Mouse (Mus musculus) liver, embryonic 12.5 days (tissue): ENCODE measurements around the gene Mslnl. TPM values are rescaled to one million over a fixed set of nuclear protein-coding genes. Genes with fewer than 3 reads are reported as not detected.

ENCODE experiments used
- ATAC-seq: fragments of 200-750 bp; cut with Nextera tagmentation; 2 replicates; pipeline ENCODE4 v1.8.0; 2017; ENCODE audit warnings: moderate number of reproducible peaks, mild to moderate bottlenecking, moderate library complexity
- H3K27ac ChIP-seq: fragments of 300-500 bp; sonication (generic); 2 replicates; pipeline ENCODE4 v1.5.1; 2016; ENCODE audit warnings: mild to moderate bottlenecking
- H3K27me3 ChIP-seq: fragments of 300-500 bp; sonication (generic); replicated peaks from 2 replicates; pipeline ENCODE4 v1.6.1; 2016; ENCODE audit warnings: mild to moderate bottlenecking, moderate library complexity
- H3K36me3 ChIP-seq: fragments of 300-500 bp; sonication (generic); 2 replicates; pipeline ENCODE4 v1.6.1; 2016; ENCODE audit warnings: mild to moderate bottlenecking, moderate library complexity
- H3K4me1 ChIP-seq: fragments of 300-500 bp; sonication (generic); 2 replicates; pipeline ENCODE4 v1.6.1; 2016
- H3K4me2 ChIP-seq: fragments of 300-500 bp; sonication (generic); 2 replicates; pipeline ENCODE4 v1.6.1; 2016; ENCODE audit warnings: mild to moderate bottlenecking, moderate library complexity
- H3K4me3 ChIP-seq: fragments of 300-500 bp; sonication (generic); 2 replicates; pipeline ENCODE4 v1.5.1; 2016; ENCODE audit warnings: mild to moderate bottlenecking, moderate library complexity
- H3K9ac ChIP-seq: fragments of 300-500 bp; sonication (generic); 2 replicates; pipeline ENCODE4 v1.6.1; 2016; ENCODE audit warnings: mild to moderate bottlenecking, moderate library complexity
- H3K9me3 ChIP-seq: fragments of 300-500 bp; sonication (generic); replicated peaks from 2 replicates; pipeline ENCODE4 v1.6.1; 2016; ENCODE audit warnings: mild to moderate bottlenecking, moderate library complexity
- WGBS: fragments of 180-500 bp; shearing (Covaris S2); methylation state at CpG from one replicate; pipeline ENCODE4 v1.1.7; 2016; ENCODE audit not compliant: insufficient replicate concordance; 5-methylcytosine and 5-hydroxymethylcytosine counted together
- polyA plus RNA-seq: library from polyadenylated mRNA; unstranded; fragments of >200 nt; fragmentation: Nextera tagmentation; extraction: Ambion mirVana; gene quantifications from 2 replicates; pipeline ENCODE4 v1.2.1, GENCODE M21; 2016

Mslnl gene
- polyA plus RNA-seq, 1 experiment from 2014 or later: not detected

DNA sequence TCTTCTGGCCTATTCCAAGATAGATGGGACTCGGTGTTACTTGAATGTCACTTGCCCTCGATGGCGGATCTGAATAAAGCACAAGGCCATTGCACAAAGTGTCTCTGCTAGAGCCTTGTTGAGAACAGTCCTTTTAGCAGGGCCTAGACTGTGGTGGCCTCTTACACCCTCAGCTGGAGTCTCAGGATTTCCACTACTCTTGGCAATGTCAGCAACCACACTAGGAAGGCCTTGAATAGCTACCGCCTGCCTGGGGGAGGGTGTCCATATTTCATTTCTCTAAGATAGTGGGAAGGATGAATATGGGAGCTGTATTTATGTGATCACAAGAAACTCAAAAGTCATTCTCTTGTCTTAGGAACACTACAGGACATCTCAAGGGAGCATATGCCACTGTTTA is 12.4 kb downstream of the Mslnl start:
- 75% methylated on average over 4 of the region's 4 CpGs for WGBS
- no peak overlapping the region for H3K4me3 ChIP-seq
- H3K9me3 ChIP-seq: no peaks in the 10 kb centered on the region
- no peak overlapping the region for H3K9ac ChIP-seq
- no peak overlapping the region for H3K27ac ChIP-seq
- no peak overlapping the region for H3K4me2 ChIP-seq
- peaks cover 20% of the 10 kb centered on the region; the same call in 1 of the 2 replicates for H3K27me3 ChIP-seq
- no peak for ATAC-seq
- no peaks in the 10 kb centered on the region for H3K36me3 ChIP-seq
- H3K4me1 ChIP-seq: no peaks in the 10 kb centered on the region

DNA sequence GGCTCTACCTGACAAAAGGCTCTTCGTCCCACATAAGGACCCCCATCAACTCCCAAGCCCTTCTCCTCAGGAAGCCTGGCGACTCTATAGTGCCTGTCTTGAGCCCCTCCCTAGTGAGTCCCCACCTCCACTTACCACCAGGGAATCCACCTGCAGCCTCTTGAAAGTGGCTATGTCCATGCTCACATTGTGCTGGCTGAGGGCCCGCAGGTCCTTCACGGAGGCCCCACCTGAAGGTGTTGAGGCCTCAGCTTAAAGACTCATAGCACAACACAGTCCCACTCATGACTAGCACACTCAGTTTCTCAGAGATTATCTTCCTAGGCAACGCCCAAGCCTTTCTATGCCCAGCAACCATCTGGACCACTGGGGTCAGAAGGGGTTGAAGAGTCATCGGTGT is 13.5 kb downstream of the Mslnl start:
- H3K9ac ChIP-seq: no peak overlapping the region
- peaks cover 21% of the 10 kb centered on the region; the same call in 1 of the 2 replicates for H3K27me3 ChIP-seq
- H3K4me2 ChIP-seq: no peak overlapping the region
- no peaks in the 10 kb centered on the region for H3K36me3 ChIP-seq
- no peaks in the 10 kb centered on the region for H3K9me3 ChIP-seq
- no peaks in the 10 kb centered on the region for H3K4me1 ChIP-seq
- ATAC-seq: no peak
- no peak overlapping the region for H3K27ac ChIP-seq
- H3K4me3 ChIP-seq: no peak overlapping the region
- 61% methylated on average over 6 of the region's 6 CpGs for WGBS

DNA sequence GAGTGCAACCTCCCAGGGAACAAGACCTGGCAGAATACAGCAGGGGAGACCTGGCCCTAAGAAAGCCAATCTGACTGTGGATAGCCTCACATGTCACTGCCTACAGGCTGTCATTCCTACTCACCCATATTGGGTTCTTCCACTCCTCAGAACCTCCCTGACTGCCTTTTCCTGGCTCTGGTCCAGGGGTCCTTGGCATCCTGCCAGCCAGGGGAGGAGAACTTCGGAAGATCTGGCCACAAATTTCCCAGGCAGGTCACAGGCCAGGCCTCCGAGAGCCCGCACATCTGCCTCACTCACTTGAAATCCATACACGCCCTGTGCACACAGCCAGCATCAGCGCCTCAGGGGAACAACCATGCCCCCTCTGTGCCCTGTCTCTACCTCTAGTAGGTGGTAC is 15.6 kb downstream of the Mslnl start:
- 55% methylated on average over 5 of the region's 5 CpGs for WGBS
- H3K9ac ChIP-seq: no peak overlapping the region
- H3K27ac ChIP-seq: no peak overlapping the region
- H3K4me1 ChIP-seq: no peaks in the 10 kb centered on the region
- peaks cover 9% of the 10 kb centered on the region; the same call in 1 of the 2 replicates for H3K27me3 ChIP-seq
- H3K4me3 ChIP-seq: no peak overlapping the region
- H3K36me3 ChIP-seq: no peaks in the 10 kb centered on the region
- no peaks in the 10 kb centered on the region for H3K9me3 ChIP-seq
- no peak overlapping the region for H3K4me2 ChIP-seq
- no peak for ATAC-seq

DNA sequence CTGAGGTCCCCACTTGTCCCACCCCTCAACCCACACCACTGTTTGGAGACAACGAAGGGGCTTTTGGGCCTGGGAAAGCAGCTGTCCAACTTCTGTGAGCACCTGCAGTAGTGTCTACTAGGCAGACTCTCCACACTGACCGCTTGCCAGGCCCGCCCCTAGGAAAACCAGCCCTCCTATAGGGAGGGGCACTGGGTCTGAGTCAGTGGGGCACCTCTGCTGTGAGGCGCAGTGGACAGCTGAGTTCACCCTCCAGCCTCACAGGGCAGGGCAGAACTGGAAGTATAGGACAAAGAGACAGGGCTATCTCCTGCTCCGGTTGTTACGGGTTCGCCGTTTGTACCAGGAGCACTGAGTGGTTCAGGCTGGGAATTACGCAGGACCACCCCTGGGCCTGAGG is 18.4 kb downstream of the Mslnl start, which contains the start of gene Msln:
Gene Msln (minus strand): TSS at position 138 of the 400 bp plus-strand sequence.
- H3K4me2 ChIP-seq: no peak within 1 kb of the TSS
- no peaks in the 10 kb centered on the region for H3K9me3 ChIP-seq
- no peak within 1 kb of the TSS for H3K9ac ChIP-seq
- no peak within 1 kb of the TSS for H3K4me3 ChIP-seq
- peaks cover 14% of the 10 kb centered on the region; the same call in 1 of the 2 replicates for H3K27me3 ChIP-seq
- no peaks in the 10 kb centered on the region for H3K36me3 ChIP-seq
- 71% methylated on average over 9 of the region's 9 CpGs for WGBS
- ATAC-seq: no peak
- no peak within 1 kb of the TSS for H3K27ac ChIP-seq
- H3K4me1 ChIP-seq: no peaks in the 10 kb centered on the region

DNA sequence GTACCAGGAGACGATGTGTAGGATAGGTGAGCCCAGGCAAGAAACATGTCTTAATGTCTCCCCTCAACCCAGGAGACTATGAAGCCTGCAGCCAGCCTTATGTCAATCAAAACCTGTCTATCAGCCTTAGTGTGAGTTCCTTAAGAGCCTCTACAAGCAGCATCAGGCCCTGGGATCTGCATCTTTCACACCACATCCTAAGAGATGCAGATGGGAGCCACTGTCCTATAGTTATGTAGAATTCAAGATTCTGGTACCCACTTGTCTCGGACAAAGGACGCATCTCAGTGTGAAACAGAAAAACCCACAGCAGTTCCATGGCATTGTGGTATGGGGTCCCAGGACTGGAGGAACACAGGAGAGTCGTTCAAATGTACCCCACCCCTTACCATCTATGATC is 19.2 kb downstream of the Mslnl start:
- H3K27me3 ChIP-seq: peaks cover 17% of the 10 kb centered on the region; the same call in 1 of the 2 replicates
- H3K9me3 ChIP-seq: no peaks in the 10 kb centered on the region
- ATAC-seq: no peak
- no peaks in the 10 kb centered on the region for H3K36me3 ChIP-seq
- no peak overlapping the region for H3K4me2 ChIP-seq
- no peak overlapping the region for H3K4me3 ChIP-seq
- H3K27ac ChIP-seq: no peak overlapping the region
- 69% methylated on average over 4 of the region's 4 CpGs for WGBS
- H3K9ac ChIP-seq: no peak overlapping the region
- H3K4me1 ChIP-seq: no peaks in the 10 kb centered on the region

DNA sequence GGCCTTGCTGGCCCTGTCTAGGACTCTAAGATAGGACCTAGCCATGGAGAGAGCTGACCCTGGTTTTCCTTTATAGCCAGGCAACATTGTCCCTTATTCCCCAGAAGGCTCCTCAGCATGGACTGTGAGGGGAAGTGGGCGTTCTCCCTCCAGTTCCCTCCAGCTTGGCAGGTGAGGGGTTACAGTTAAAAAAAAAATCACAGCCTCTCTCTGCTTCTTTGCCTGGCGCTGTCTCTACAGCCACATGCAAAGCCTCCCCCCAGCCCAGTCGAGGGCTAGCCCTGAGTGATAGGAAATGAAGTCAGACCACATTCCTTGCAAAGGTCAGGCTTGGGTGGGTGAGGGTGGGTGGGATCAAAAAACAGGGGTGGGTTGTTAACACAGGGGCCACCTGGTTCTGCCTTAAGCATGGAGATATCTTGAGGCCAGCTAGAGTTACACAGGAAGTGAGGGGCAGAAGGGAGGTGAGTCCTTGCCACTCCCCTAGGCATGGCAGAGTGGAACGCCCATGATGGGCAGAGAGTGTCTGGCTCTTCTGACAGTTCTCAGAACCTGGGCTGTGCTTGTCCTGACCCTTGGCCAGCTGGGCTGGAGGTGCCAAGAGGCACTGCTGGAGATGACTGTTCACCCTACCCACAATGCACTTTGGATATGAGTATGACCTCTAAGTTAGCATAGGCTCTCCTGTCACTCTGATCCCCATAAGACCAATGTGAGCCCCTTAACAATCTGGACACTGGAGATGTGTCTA is 20.0 kb downstream of the Mslnl start:
- Histone ChIP-seq H3K9me3 (no peaks in the 10 kb centered on the region), H3K36me3 (no peaks in the 10 kb centered on the region), H3K9ac (no peak overlapping the region), H3K4me2 (no peak overlapping the region), H3K27ac (no peak overlapping the region), H3K27me3 (peaks cover 18% of the 10 kb centered on the region; the same call in 1 of the 2 replicates), H3K4me3 (no peak overlapping the region), H3K4me1 (no peaks in the 10 kb centered on the region)
- no peak for ATAC-seq
- 39% methylated on average over 4 of the region's 4 CpGs for WGBS

DNA sequence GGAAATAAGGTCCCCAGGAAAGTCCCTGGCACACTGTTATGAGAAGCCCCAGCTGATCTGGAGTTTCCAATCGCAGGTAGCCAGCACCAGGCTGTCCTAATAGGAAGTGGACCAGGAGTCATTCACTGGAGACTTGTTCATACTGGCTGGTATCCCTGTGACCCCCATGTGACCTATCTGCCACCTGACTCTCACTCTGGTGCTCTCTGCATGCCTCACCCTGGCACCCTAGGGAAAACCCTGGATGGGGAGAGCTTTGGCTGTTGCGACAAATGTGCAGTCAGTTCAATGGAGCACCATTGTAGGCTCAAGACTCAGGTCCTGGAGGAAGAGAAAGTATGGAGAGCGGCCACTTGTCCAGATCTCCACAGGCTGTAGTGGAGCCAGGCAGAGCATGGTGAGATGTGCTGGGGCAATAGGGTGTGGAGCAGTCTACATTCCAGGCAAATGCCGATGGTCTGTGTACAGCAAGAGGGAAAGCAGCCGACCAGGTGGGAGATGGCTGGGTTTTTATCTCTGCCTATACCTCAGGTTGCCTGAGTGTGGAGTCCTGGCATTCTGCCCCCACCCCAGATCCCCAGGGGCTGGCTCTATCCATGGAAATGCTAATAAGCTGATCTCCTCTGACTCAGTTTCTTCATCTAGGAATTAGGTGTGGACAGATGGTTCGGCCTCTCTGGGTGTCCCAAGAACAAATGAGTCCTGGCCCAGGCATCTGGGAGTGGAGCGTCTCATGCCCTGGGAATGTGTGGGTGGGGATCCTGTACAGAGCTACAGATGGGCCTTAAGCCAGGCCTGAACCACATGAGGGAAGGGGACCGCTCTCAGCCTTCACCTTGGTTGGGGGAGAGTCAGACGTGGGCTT is 20.8 kb downstream of the Mslnl start:
- H3K4me2 ChIP-seq: no peak overlapping the region
- peaks cover 18% of the 10 kb centered on the region; the same call in 1 of the 2 replicates for H3K27me3 ChIP-seq
- H3K9ac ChIP-seq: no peak overlapping the region
- no peak overlapping the region for H3K4me3 ChIP-seq
- WGBS: 64% methylated on average over 9 of the region's 9 CpGs
- H3K9me3 ChIP-seq: no peaks in the 10 kb centered on the region
- no peak for ATAC-seq
- H3K4me1 ChIP-seq: no peaks in the 10 kb centered on the region
- H3K36me3 ChIP-seq: no peaks in the 10 kb centered on the region
- no peak overlapping the region for H3K27ac ChIP-seq

DNA sequence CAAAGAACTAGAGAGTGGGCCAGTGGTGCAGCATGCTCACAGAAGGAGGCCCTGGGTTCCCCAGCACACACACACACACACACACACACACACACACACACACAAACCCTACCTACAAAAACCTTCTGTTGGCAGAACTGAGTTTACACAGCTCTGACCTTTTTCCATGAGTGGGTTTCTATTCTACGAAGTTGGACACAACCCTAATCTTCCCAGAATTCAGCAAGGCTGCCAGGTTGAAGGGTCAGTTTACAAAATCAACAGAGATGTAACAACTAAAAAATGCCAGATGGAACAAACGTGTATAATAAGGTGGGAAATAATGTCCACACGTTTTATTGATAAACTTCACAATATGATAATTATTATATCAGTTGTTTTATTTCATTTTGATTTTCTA is 21.8 kb downstream of the Mslnl start:
- Histone ChIP-seq H3K4me3 (no peak overlapping the region), H3K4me2 (no peak overlapping the region), H3K4me1 (no peaks in the 10 kb centered on the region), H3K36me3 (no peaks in the 10 kb centered on the region), H3K9ac (no peak overlapping the region), H3K27me3 (peaks cover 16% of the 10 kb centered on the region; the same call in 1 of the 2 replicates), H3K9me3 (no peaks in the 10 kb centered on the region), H3K27ac (no peak overlapping the region)
- no peak for ATAC-seq
- WGBS: 43% methylated on average over 3 of the region's 3 CpGs

DNA sequence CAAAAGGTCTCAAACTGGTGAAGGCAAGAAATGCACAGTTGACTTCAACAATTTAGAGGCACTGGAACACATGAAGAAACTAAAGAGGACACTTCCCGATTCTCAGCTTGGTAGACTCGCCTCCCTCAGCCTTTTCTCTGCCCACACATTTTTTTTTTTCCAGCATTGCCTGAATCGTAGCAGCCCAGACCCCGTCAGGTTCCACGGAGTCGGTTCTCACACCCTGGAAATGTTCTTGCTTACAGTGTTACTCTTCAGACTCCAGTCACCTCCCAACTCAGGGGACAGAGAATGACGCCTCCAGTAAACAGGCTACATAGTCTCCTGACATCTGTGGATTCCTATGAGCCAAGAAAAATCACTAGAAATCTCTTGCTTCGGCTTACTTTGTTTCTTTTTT is 24.3 kb downstream of the Mslnl start:
- Histone ChIP-seq H3K4me3 (no peak overlapping the region), H3K9me3 (no peaks in the 10 kb centered on the region), H3K4me2 (no peak overlapping the region), H3K9ac (no peak overlapping the region), H3K4me1 (no peaks in the 10 kb centered on the region), H3K36me3 (no peaks in the 10 kb centered on the region), H3K27ac (no peak overlapping the region), H3K27me3 (peaks cover 9% of the 10 kb centered on the region; the same call in 1 of the 2 replicates)
- no peak for ATAC-seq
- WGBS: 52% methylated on average over 8 of the region's 8 CpGs

DNA sequence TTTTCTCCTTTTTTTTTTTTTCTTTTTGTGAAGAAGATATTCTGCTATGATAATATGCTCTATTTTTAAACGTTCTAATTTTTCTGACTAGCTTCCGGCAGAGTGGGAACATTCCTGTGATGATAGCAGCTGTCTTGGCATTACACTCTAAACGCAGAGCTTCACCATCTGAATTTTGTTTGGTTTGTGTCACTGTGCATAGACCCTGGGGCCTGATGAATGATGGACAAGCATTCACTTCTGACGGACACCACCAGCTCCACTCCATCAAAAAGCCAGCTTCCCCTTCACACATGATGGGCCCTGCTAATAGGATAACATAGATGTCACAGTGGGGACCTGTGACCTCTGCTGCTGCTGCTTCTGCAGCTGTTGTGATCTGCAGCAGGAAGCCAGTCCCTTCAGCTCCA is 25.7 kb downstream of the Mslnl start:
- Histone ChIP-seq H3K9me3 (no peaks in the 10 kb centered on the region), H3K4me3 (no peak overlapping the region), H3K9ac (no peak overlapping the region), H3K27me3 (peaks cover 15% of the 10 kb centered on the region; the same call in 1 of the 2 replicates), H3K4me1 (no peaks in the 10 kb centered on the region), H3K4me2 (no peak overlapping the region), H3K27ac (no peak overlapping the region), H3K36me3 (no peaks in the 10 kb centered on the region)
- 41% methylated on average over 4 of the region's 4 CpGs for WGBS
- ATAC-seq: no peak

DNA sequence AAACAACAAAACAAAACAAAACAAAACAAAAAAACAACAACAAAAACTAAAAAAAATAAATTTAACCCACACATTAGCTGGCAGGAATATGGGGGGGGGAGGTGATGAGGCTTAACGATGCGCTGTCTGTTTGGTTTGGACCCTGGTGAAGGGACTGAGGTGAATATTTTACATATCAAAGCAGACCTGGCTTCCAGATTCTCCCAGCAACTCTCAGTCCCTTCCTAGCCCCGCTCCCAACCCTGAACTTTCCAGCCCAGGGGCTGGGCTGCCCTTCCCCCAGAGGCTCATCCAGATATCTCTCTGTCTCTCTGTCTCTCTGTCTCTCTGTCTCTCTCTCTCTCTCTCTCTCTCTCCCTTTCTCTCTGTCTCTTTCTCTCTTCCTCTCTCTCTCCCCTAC is 26.7 kb downstream of the Mslnl start:
- Histone ChIP-seq H3K36me3 (no peaks in the 10 kb centered on the region), H3K27ac (no peak overlapping the region), H3K9ac (no peak overlapping the region), H3K27me3 (peaks cover 22% of the 10 kb centered on the region), H3K4me2 (no peak overlapping the region), H3K4me1 (no peaks in the 10 kb centered on the region), H3K4me3 (no peak overlapping the region), H3K9me3 (no peaks in the 10 kb centered on the region)
- WGBS: 30% methylated on average over 3 of the region's 3 CpGs
- ATAC-seq: no peak

DNA sequence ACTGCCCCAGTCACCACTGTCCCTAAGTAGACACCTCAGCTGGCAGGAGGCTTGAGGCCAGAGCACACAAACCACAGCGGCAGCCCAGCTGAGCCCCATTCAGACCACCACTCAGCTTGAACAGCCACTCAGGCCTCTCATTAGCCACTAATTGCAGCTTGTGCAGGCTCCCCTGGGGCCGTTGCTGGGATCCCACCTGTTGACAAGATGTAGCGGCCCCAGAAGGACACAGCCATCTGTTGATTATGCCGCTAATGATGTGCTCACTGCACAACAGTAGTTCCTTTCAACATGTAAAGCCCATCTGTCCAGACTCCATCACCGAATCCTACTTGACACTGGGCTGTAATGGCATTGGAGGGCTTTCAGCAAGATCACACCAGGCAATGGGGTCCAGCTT is 30.0 kb downstream of the Mslnl start:
- no peak overlapping the region for H3K27ac ChIP-seq
- H3K9me3 ChIP-seq: no peaks in the 10 kb centered on the region
- H3K36me3 ChIP-seq: no peaks in the 10 kb centered on the region
- WGBS: 60% methylated on average over 5 of the region's 5 CpGs
- no peak overlapping the region for H3K4me2 ChIP-seq
- no peak for ATAC-seq
- no peak overlapping the region for H3K9ac ChIP-seq
- no peak overlapping the region for H3K4me3 ChIP-seq
- H3K4me1 ChIP-seq: no peaks in the 10 kb centered on the region
- H3K27me3 ChIP-seq: peaks cover 48% of the 10 kb centered on the region
